Mouse (Mus musculus) forebrain, embryonic 15.5 days (tissue): Measurements from ENCODE around the gene Ifna7. TPM values are rescaled to one million over a fixed set of nuclear protein-coding genes. Genes with fewer than 3 reads are reported as not detected.
A peak's percentile ranks its signal among the peaks of the same experiment; 100 is the strongest.
"Not testable (repeated sequence)": the region's sequence is repeated elsewhere in the genome, so short reads cannot be mapped to it uniquely, and the experiment has no call there.

Source experiments
- ATAC-seq: fragments of 200-750 bp; cut with Nextera tagmentation; replicated peaks from 2 replicates; pipeline ENCODE4 v1.8.0; 2017; ENCODE audit warnings: mild to moderate bottlenecking, moderate TSS enrichment, moderate library complexity
- H3K27ac ChIP-seq: fragments of 300-500 bp; sonication (generic); replicated peaks from 2 replicates; pipeline ENCODE4 v1.5.1; 2015; ENCODE audit warnings: mild to moderate bottlenecking, inconsistent platforms
- H3K27me3 ChIP-seq: fragments of 300-500 bp; sonication (generic); 2 replicates; pipeline ENCODE4 v1.6.1; 2015; ENCODE audit warnings: inconsistent platforms
- H3K36me3 ChIP-seq: fragments of 300-500 bp; sonication (generic); 2 replicates; pipeline ENCODE4 v1.6.1; 2015; ENCODE audit warnings: mild to moderate bottlenecking, inconsistent platforms
- H3K4me1 ChIP-seq: fragments of 300-500 bp; sonication (generic); 2 replicates; pipeline ENCODE4 v1.6.1; 2015; ENCODE audit warnings: inconsistent platforms
- H3K4me2 ChIP-seq: fragments of 300-500 bp; sonication (generic); replicated peaks from 2 replicates; pipeline ENCODE4 v1.6.1; 2015; ENCODE audit warnings: mild to moderate bottlenecking, inconsistent platforms
- H3K4me3 ChIP-seq: fragments of 300-500 bp; sonication (generic); 2 replicates; pipeline ENCODE4 v1.5.1; 2015; ENCODE audit warnings: mild to moderate bottlenecking, inconsistent platforms
- H3K9ac ChIP-seq: fragments of 300-500 bp; sonication (generic); replicated peaks from 2 replicates; pipeline ENCODE4 v1.6.1; 2015; ENCODE audit warnings: mild to moderate bottlenecking, inconsistent platforms
- H3K9me3 ChIP-seq: fragments of 300-500 bp; sonication (generic); 2 replicates; pipeline ENCODE4 v1.6.1; 2016; ENCODE audit warnings: inconsistent platforms
- WGBS: fragments of 180-500 bp; shearing (Covaris S2); methylation state at CpG from one replicate; pipeline ENCODE4 v1.1.7; 2015; ENCODE audit warnings: mixed read lengths; 5-methylcytosine and 5-hydroxymethylcytosine counted together
- polyA plus RNA-seq: library from polyadenylated mRNA; unstranded; fragments of >200 nt; fragmentation: Nextera tagmentation; extraction: Ambion mirVana; gene quantifications from 2 replicates; pipeline ENCODE4 v1.2.1, GENCODE M21; 2015

Gene Ifna7
- not detected in 2 replicates for polyA plus RNA-seq

DNA sequence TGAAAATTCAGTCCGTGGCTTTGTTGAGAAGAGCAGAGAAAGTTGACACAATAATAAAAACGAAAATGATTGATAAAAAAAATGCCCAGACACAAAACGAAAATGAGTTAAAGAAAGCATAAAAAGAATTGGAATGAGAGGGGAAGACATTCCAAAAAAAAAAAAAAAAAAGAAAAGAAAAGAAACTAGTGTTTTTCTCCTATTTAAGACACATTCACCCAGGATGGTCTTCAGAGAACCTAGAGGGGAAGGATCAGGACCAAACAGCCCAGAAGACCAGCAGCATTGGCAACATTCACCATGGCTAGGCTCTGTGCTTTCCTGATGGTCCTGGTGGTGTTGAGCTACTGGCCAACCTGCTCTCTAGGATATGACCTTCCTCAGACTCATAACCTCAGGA is at the start of gene Ifna7:
TSS of gene Ifna7 (plus strand) at position 301 of the 400 bp plus-strand sequence.
- H3K9ac ChIP-seq = no peak within 1 kb of the TSS
- no peaks in the 10 kb centered on the region for H3K27me3 ChIP-seq
- no peaks in the 10 kb centered on the region for H3K36me3 ChIP-seq
- 75% methylated on average over 3 of the region's 3 CpGs for WGBS
- H3K4me3 ChIP-seq = no peak within 1 kb of the TSS
- no peaks in the 10 kb centered on the region for H3K9me3 ChIP-seq
- no peak within 1 kb of the TSS for H3K27ac ChIP-seq
- no peak within 1 kb of the TSS for H3K4me2 ChIP-seq
- H3K4me1 ChIP-seq = no peaks in the 10 kb centered on the region
- no peak for ATAC-seq

DNA sequence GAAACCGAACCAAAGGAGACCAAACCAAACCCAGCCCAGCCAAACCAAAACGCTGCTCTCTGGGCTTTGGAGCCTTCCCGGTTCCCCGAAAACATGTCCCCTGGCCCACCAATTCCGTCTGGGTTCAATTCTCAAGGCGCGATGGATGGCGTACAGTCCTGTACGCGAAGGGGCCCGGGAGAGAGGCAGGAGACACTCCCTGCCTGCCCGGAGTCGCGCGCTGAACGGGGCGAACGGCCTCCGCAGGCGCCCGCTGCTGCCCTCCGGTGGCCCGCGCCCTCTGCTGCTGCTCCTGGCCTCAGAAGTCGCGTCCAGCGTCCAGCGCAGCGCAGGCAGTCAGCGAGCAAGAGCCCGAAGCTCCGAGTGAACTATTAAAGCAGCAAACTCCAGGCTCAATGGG is 42.5 kb upstream of the Ifna7 start, which contains the start of gene Gm13290:
TSS of gene Gm13290 (plus strand) at position 301 of the 400 bp plus-strand sequence.
- not testable (repeated sequence) for ATAC-seq, H3K4me1 ChIP-seq, H3K27me3 ChIP-seq, H3K4me2 ChIP-seq, H3K4me3 ChIP-seq, H3K36me3 ChIP-seq, H3K9me3 ChIP-seq, H3K27ac ChIP-seq, H3K9ac ChIP-seq
- no CpG with 5 or more reads among the region's 32 CpGs for WGBS

DNA sequence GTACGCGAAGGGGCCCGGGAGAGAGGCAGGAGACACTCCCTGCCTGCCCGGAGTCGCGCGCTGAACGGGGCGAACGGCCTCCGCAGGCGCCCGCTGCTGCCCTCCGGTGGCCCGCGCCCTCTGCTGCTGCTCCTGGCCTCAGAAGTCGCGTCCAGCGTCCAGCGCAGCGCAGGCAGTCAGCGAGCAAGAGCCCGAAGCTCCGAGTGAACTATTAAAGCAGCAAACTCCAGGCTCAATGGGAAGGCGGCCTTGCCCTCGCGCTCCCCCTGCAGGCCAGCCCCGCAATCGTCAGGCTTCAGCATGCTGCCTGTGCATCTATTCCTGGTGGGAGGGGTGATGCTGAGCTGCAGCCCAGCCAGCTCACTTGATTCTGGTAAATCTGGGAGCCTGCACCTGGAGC is 39.4 kb upstream of the Ifna7 start, which contains the start of gene Gm13289:
TSS of gene Gm13289 (plus strand) at position 301 of the 400 bp plus-strand sequence.
- WGBS = no CpG with 5 or more reads among the region's 29 CpGs
- not testable (repeated sequence) for H3K27ac ChIP-seq, H3K4me1 ChIP-seq, H3K36me3 ChIP-seq, ATAC-seq, H3K4me2 ChIP-seq, H3K27me3 ChIP-seq, H3K9me3 ChIP-seq, H3K9ac ChIP-seq, H3K4me3 ChIP-seq

DNA sequence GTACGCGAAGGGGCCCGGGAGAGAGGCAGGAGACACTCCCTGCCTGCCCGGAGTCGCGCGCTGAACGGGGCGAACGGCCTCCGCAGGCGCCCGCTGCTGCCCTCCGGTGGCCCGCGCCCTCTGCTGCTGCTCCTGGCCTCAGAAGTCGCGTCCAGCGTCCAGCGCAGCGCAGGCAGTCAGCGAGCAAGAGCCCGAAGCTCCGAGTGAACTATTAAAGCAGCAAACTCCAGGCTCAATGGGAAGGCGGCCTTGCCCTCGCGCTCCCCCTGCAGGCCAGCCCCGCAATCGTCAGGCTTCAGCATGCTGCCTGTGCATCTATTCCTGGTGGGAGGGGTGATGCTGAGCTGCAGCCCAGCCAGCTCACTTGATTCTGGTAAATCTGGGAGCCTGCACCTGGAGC is 36.5 kb upstream of the Ifna7 start, which contains the start of gene Gm13272:
TSS of gene Gm13272 (plus strand) at position 301 of the 400 bp plus-strand sequence.
- no CpG with 5 or more reads among the region's 29 CpGs for WGBS
- not testable (repeated sequence) for H3K9ac ChIP-seq, H3K27ac ChIP-seq, H3K27me3 ChIP-seq, ATAC-seq, H3K4me1 ChIP-seq, H3K4me3 ChIP-seq, H3K9me3 ChIP-seq, H3K36me3 ChIP-seq, H3K4me2 ChIP-seq

DNA sequence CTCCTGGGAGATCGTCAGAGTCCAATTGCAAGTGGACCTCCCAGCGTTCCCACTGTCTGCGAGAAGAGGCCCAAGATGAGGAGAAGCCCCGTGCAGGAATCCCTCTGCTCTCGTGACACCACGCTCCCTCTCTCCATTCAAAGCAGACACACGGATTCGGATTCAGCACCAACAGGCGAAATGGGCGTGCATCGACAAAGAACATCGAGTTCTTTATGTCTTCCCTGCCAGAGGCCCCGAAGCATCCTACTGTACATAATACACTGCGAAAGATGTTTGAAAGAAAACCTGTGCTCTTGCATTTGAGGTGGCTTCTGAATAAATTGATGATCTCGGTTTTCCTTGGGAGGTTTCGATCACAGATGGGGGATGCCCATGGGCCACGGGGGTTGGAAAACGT is 35.7 kb upstream of the Ifna7 start:
- not testable (repeated sequence) for H3K4me3 ChIP-seq, H3K36me3 ChIP-seq, H3K9me3 ChIP-seq, H3K27me3 ChIP-seq, H3K9ac ChIP-seq, ATAC-seq, H3K4me1 ChIP-seq, H3K27ac ChIP-seq, H3K4me2 ChIP-seq
- WGBS = 47% methylated on average over 16 of the region's 18 CpGs

DNA sequence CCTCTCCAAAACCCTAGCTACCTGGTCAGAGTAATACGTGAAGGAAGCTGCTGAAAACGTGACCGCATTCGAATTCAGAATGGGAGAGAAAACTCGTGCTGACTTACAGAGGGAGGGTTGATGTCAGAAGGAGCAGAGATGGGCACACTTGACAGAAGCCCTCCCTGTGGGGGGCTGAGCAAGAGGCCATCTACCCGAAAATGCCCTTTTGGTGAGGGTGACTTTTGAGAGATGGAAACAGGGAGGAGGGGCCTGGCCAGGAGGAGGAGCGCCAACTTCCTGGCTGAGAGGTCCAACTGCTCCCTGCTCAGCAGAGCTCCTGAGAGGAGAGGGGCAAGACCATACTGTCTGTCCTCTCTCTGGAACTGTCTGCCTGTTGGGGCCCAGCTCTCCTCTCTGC is 34.2 kb upstream of the Ifna7 start, which contains the start of gene Ifnz:
TSS of gene Ifnz (plus strand) at position 301 of the 400 bp plus-strand sequence.
- not testable (repeated sequence) for H3K9me3 ChIP-seq, H3K9ac ChIP-seq, H3K36me3 ChIP-seq, H3K27me3 ChIP-seq, ATAC-seq, H3K27ac ChIP-seq, H3K4me1 ChIP-seq
- WGBS = 26% methylated on average over 4 of the region's 7 CpGs
- Histone ChIP-seq H3K4me2 (peak within 1 kb of the TSS; percentile 40), H3K4me3 (peak within 1 kb of the TSS; percentile 17; the same call in 1 of the 2 replicates)

DNA sequence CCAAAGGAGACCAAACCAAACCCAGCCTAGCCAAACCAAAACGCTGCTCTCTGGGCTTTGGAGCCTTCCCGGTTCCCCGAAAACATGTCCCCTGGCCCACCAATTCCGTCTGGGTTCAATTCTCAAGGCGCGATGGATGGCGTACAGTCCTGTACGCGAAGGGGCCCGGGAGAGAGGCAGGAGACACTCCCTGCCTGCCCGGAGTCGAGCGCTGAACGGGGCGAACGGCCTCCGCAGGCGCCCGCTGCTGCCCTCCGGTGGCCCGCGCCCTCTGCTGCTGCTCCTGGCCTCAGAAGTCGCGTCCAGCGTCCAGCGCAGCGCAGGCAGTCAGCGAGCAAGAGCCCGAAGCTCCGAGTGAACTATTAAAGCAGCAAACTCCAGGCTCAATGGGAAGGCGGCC is 33.7 kb upstream of the Ifna7 start:
- not testable (repeated sequence) for ATAC-seq, H3K27ac ChIP-seq, H3K36me3 ChIP-seq, H3K27me3 ChIP-seq, H3K9ac ChIP-seq, H3K9me3 ChIP-seq, H3K4me1 ChIP-seq
- Histone ChIP-seq H3K4me3 (peak overlapping the region; percentile 17; the same call in 1 of the 2 replicates), H3K4me2 (peak overlapping the region; percentile 40)
- 0% methylated on average over 7 of the region's 31 CpGs for WGBS

DNA sequence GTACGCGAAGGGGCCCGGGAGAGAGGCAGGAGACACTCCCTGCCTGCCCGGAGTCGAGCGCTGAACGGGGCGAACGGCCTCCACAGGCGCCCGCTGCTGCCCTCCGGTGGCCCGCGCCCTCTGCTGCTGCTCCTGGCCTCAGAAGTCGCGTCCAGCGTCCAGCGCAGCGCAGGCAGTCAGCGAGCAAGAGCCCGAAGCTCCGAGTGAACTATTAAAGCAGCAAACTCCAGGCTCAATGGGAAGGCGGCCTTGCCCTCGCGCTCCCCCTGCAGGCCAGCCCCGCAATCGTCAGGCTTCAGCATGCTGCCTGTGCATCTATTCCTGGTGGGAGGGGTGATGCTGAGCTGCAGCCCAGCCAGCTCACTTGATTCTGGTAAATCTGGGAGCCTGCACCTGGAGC is 30.6 kb upstream of the Ifna7 start, which contains the start of gene Gm13276:
TSS of gene Gm13276 (plus strand) at position 301 of the 400 bp plus-strand sequence.
- H3K4me1 ChIP-seq, H3K9ac ChIP-seq, ATAC-seq, H3K27ac ChIP-seq, H3K27me3 ChIP-seq, H3K36me3 ChIP-seq, H3K4me2 ChIP-seq, H3K4me3 ChIP-seq, H3K9me3 ChIP-seq: not testable (repeated sequence)
- WGBS = no CpG with 5 or more reads among the region's 27 CpGs

DNA sequence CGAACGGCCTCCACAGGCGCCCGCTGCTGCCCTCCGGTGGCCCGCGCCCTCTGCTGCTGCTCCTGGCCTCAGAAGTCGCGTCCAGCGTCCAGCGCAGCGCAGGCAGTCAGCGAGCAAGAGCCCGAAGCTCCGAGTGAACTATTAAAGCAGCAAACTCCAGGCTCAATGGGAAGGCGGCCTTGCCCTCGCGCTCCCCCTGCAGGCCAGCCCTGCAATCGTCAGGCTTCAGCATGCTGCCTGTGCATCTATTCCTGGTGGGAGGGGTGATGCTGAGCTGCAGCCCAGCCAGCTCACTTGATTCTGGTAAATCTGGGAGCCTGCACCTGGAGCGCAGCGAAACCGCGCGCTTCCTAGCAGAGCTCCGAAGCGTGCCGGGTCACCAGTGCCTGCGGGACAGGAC is 27.6 kb upstream of the Ifna7 start, which contains the start of gene Gm13277:
TSS of gene Gm13277 (plus strand) at position 231 of the 400 bp plus-strand sequence.
- not testable (repeated sequence) for H3K4me3 ChIP-seq, H3K27me3 ChIP-seq, H3K4me1 ChIP-seq, H3K9ac ChIP-seq, H3K27ac ChIP-seq, H3K4me2 ChIP-seq, H3K36me3 ChIP-seq, ATAC-seq, H3K9me3 ChIP-seq
- 0% methylated on average over 7 of the region's 28 CpGs for WGBS

DNA sequence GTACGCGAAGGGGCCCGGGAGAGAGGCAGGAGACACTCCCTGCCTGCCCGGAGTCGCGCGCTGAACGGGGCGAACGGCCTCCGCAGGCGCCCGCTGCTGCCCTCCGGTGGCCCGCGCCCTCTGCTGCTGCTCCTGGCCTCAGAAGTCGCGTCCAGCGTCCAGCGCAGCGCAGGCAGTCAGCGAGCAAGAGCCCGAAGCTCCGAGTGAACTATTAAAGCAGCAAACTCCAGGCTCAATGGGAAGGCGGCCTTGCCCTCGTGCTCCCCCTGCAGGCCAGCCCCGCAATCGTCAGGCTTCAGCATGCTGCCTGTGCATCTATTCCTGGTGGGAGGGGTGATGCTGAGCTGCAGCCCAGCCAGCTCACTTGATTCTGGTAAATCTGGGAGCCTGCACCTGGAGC is 24.8 kb upstream of the Ifna7 start, which contains the start of gene Gm13278:
TSS of gene Gm13278 (plus strand) at position 301 of the 400 bp plus-strand sequence.
- not testable (repeated sequence) for ATAC-seq

DNA sequence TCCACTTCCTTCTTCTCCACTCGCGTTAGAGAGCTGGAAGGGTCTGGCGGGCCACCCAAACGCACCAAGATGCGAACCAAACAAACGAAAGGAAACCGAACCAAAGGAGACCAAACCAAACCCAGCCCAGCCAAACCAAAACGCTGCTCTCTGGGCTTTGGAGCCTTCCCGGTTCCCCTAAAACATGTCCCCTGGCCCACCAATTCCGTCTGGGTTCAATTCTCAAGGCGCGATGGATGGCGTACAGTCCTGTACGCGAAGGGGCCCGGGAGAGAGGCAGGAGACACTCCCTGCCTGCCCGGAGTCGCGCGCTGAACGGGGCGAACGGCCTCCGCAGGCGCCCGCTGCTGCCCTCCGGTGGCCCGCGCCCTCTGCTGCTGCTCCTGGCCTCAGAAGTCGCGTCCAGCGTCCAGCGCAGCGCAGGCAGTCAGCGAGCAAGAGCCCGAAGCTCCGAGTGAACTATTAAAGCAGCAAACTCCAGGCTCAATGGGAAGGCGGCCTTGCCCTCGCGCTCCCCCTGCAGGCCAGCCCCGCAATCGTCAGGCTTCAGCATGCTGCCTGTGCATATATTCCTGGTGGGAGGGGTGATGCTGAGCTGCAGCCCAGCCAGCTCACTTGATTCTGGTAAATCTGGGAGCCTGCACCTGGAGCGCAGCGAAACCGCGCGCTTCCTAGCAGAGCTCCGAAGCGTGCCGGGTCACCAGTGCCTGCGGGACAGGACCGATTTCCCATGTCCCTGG is 21.9 kb upstream of the Ifna7 start, which contains the start of gene Gm13275:
TSS of gene Gm13275 (plus strand) at position 552 of the 740 bp plus-strand sequence.
- not testable (repeated sequence) for H3K4me2 ChIP-seq, H3K4me3 ChIP-seq, ATAC-seq, H3K36me3 ChIP-seq, H3K27ac ChIP-seq, H3K9me3 ChIP-seq, H3K4me1 ChIP-seq, H3K27me3 ChIP-seq, H3K9ac ChIP-seq
- WGBS = 0% methylated on average over 15 of the region's 52 CpGs

More for the DNA sequence above, 24.8 kb upstream of the Ifna7 start, which contains the start of gene Gm13278:
- H3K4me2 ChIP-seq, H3K27me3 ChIP-seq, H3K9me3 ChIP-seq, H3K4me3 ChIP-seq, H3K36me3 ChIP-seq, H3K4me1 ChIP-seq, H3K27ac ChIP-seq, H3K9ac ChIP-seq: not testable (repeated sequence)
- WGBS = no CpG with 5 or more reads among the region's 28 CpGs

DNA sequence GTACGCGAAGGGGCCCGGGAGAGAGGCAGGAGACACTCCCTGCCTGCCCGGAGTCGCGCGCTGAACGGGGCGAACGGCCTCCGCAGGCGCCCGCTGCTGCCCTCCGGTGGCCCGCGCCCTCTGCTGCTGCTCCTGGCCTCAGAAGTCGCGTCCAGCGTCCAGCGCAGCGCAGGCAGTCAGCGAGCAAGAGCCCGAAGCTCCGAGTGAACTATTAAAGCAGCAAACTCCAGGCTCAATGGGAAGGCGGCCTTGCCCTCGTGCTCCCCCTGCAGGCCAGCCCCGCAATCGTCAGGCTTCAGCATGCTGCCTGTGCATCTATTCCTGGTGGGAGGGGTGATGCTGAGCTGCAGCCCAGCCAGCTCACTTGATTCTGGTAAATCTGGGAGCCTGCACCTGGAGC is 18.9 kb upstream of the Ifna7 start, which contains the start of gene Gm13279:
TSS of gene Gm13279 (plus strand) at position 301 of the 400 bp plus-strand sequence.
- WGBS = no CpG with 5 or more reads among the region's 28 CpGs

More for the DNA sequence above, 18.9 kb upstream of the Ifna7 start, which contains the start of gene Gm13279:
- ATAC-seq, H3K27me3 ChIP-seq, H3K4me3 ChIP-seq, H3K4me1 ChIP-seq, H3K36me3 ChIP-seq, H3K4me2 ChIP-seq, H3K27ac ChIP-seq, H3K9ac ChIP-seq, H3K9me3 ChIP-seq: not testable (repeated sequence)
